Mouse (Mus musculus): ENCODE results near the gene Hip1r.

The Hip1r gene

GRCm38 (mm10) chr5:123972453-123972852 is 975 bp upstream of the Hip1r start:
- DNase-seq (ENCODE audit: low read depth, low spot score): no peak

GRCm38 (mm10) chr5:123974179-123974485 is 704 bp downstream of the Hip1r start:
- DNase-seq (ENCODE audit: low read depth, low spot score): no peak

GRCm38 (mm10) chr5:123974616-123975111 is 1.2 kb downstream of the Hip1r start:
- DNase-seq (ENCODE audit: low read depth, low spot score): no peak

GRCm38 (mm10) chr5:123975668-123976180 is 2.3 kb downstream of the Hip1r start:
- no peak for DNase-seq (ENCODE audit: low read depth, low spot score)

GRCm38 (mm10) chr5:123977231-123977630 is 3.8 kb downstream of the Hip1r start:
- DNase-seq (ENCODE audit: low read depth, low spot score): no peak

GRCm38 (mm10) chr5:123978131-123978530 is 4.7 kb downstream of the Hip1r start:
- no peak for DNase-seq (ENCODE audit: low read depth, low spot score)

GRCm38 (mm10) chr5:123979221-123979979 is 6.0 kb downstream of the Hip1r start:
- no peak for DNase-seq (ENCODE audit: low read depth, low spot score)

- no peak for DNase-seq (ENCODE audit: low read depth, low spot score)
Observed at GRCm38 (mm10) chr5:123979980-123980369, 6.5 kb downstream of the Hip1r start.

GRCm38 (mm10) chr5:123980521-123981249 is 7.3 kb downstream of the Hip1r start:
- DNase-seq (ENCODE audit: low read depth, low spot score): no peak

- no peak for DNase-seq (ENCODE audit: low read depth, low spot score)
Observed at GRCm38 (mm10) chr5:123981250-123981554, 7.8 kb downstream of the Hip1r start.

- DNase-seq (ENCODE audit: low read depth, low spot score): no peak
Observed at GRCm38 (mm10) chr5:123982838-123983237, 9.4 kb downstream of the Hip1r start.

- no peak for DNase-seq (ENCODE audit: low read depth, low spot score)
Observed at GRCm38 (mm10) chr5:123985434-123985833, 12.0 kb downstream of the Hip1r start.

- DNase-seq (ENCODE audit: low read depth, low spot score): no peak
Observed at GRCm38 (mm10) chr5:123986925-123987324, 13.5 kb downstream of the Hip1r start.

GRCm38 (mm10) chr5:123987511-123987910 is 14.1 kb downstream of the Hip1r start:
- DNase-seq (ENCODE audit: low read depth, low spot score): no peak

- DNase-seq (ENCODE audit: low read depth, low spot score): no peak
Observed at GRCm38 (mm10) chr5:123989941-123990885, 16.8 kb downstream of the Hip1r start.

GRCm38 (mm10) chr5:123991321-123991720 is 17.9 kb downstream of the Hip1r start:
- no peak for DNase-seq (ENCODE audit: low read depth, low spot score)

GRCm38 (mm10) chr5:123992193-123992637 is 18.8 kb downstream of the Hip1r start:
- no peak for DNase-seq (ENCODE audit: low read depth, low spot score)

- peak; percentile 82 for DNase-seq (ENCODE audit: low read depth, low spot score)
Observed at GRCm38 (mm10) chr5:123992794-123993193, 19.4 kb downstream of the Hip1r start.

GRCm38 (mm10) chr5:123993263-123994036 is 20.0 kb downstream of the Hip1r start:
- DNase-seq (ENCODE audit: low read depth, low spot score): no peak

GRCm38 (mm10) chr5:123994468-123994867 is 21.0 kb downstream of the Hip1r start:
- no peak for DNase-seq (ENCODE audit: low read depth, low spot score)

- no peak for DNase-seq (ENCODE audit: low read depth, low spot score)
Observed at GRCm38 (mm10) chr5:123995388-123995787, 22.0 kb downstream of the Hip1r start.

All from ZHBTc4 (cell line).